Mouse (Mus musculus): Measurements from ENCODE around the gene Adam1b. TPM values are rescaled to one million over a fixed set of nuclear protein-coding genes. Genes with fewer than 3 reads are reported as not detected.
"Not testable (repeated sequence)": the region's sequence is repeated elsewhere in the genome, so short reads cannot be mapped to it uniquely, and the experiment has no call there.

Gene Adam1b
- polyA plus RNA-seq, 1 experiment from 2014 or later, result not detected

DNA sequence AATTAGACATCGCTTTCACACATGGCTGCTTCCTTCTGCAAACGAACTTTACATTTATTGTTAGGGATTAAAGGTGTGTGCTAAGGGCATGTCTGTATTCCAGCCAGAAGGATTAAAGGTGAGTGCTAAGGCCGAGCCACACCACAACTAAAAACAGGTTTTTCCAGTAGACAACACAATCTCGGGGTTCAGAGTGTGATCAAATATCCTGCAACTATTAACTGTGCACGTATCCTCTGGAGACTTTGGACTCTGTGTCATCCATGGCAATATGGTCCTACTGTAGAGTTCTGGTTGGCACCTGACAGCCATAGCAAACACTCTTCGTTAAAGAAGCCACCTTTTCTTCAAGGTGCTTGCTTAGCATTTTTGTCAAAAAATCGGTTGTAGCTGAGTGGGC lies 6.8 kb upstream of the Adam1b start:
- H3K4me1 ChIP-seq (ENCODE audit: control insufficient read depth, insufficient read depth, low read depth, low read length), result no peaks in the 10 kb centered on the region

DNA sequence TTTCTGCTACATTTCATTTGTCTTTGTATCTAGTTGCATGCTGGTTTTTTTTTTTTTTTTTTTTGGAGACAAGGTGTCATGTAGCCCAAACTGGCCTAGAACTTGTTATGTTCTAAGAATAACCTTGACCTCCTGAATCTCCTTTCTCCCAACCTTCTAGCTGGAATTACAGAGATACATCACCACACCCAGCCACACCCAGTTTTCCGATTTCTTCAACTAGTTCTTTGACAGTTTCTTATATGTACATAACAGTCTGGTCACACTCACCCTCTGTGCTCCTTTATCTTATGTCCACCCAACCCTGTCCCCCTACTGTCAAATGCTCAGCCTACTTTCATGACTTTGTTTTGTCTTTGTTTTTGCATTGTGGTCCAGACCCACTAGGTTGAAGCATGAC lies 3.6 kb upstream of the Adam1b start:
- WGBS, result 98% methylated on average over 1 of the region's 1 CpGs
- Histone ChIP-seq H3K4me1 (ENCODE audit: control insufficient read depth, insufficient read depth, low read depth, low read length) (no peaks in the 10 kb centered on the region), H3K4me2 (ENCODE audit: low read length) (no peak overlapping the region), H3K36me3 (ENCODE audit: control insufficient read depth, insufficient read depth, low read length) (no peaks in the 10 kb centered on the region), H3K9me3 (ENCODE audit: control insufficient read depth, low read length) (no peaks in the 10 kb centered on the region), H3K4me3 (ENCODE audit: low read length) (no peak overlapping the region), H3K27me3 (replicated peaks; ENCODE audit: control insufficient read depth, insufficient read depth, low read length) (no peaks in the 10 kb centered on the region), H3K27ac (ENCODE audit: low read depth, low read length) (no peak overlapping the region), H3K9ac (ENCODE audit: low read depth, low read length) (no peak overlapping the region)
- no peak for ATAC-seq

More for the DNA sequence above, 6.8 kb upstream of the Adam1b start:
- Histone ChIP-seq H3K4me3 (ENCODE audit: low read length) (no peak overlapping the region), H3K27ac (ENCODE audit: low read depth, low read length) (no peak overlapping the region), H3K9me3 (ENCODE audit: control insufficient read depth, low read length) (no peaks in the 10 kb centered on the region), H3K4me2 (ENCODE audit: low read length) (no peak overlapping the region), H3K9ac (ENCODE audit: low read depth, low read length) (no peak overlapping the region), H3K27me3 (replicated peaks; ENCODE audit: control insufficient read depth, insufficient read depth, low read length) (no peaks in the 10 kb centered on the region), H3K36me3 (ENCODE audit: control insufficient read depth, insufficient read depth, low read length) (no peaks in the 10 kb centered on the region)
- 83% methylated on average over 7 of the region's 7 CpGs for WGBS
- no peak for ATAC-seq

GRCm38 (mm10) chr5:121501424-121501996 lies 1.7 kb downstream of the Adam1b start:
- not testable (repeated sequence) for H3K27ac ChIP-seq (ENCODE audit: low read depth, low read length); H3K27me3 ChIP-seq (replicated peaks; ENCODE audit: control insufficient read depth, insufficient read depth, low read length); H3K36me3 ChIP-seq (ENCODE audit: control insufficient read depth, insufficient read depth, low read length); H3K4me1 ChIP-seq (ENCODE audit: control insufficient read depth, insufficient read depth, low read depth, low read length); H3K9ac ChIP-seq (ENCODE audit: low read depth, low read length); ATAC-seq; H3K4me2 ChIP-seq (ENCODE audit: low read length); H3K9me3 ChIP-seq (ENCODE audit: control insufficient read depth, low read length); H3K4me3 ChIP-seq (ENCODE audit: low read length)
- WGBS, result 82% methylated on average over 10 of the region's 17 CpGs

DNA sequence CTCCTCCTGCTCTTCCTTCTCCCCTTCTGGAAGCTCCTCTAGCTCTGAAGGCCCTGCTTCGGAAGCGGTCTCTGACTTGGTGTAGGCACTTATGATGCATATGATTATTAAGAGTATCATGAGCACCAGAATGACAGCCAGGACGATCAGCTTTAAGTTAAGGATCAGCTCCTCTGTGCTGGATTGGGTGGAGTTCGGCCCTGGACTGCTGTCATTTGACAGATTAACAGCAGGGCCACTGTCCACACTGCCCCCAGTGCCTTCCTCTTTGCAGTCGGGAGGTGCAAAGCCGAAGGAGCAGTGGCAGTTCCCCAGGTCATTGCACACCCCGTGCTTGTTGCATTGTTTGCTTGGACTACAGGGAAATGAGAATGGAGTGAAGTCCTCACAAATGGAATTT lies 2.5 kb downstream of the Adam1b start:
- 69% methylated on average over 7 of the region's 7 CpGs for WGBS
- Histone ChIP-seq H3K4me3 (ENCODE audit: low read length) (no peak overlapping the region), H3K36me3 (ENCODE audit: control insufficient read depth, insufficient read depth, low read length) (no peaks in the 10 kb centered on the region), H3K9ac (ENCODE audit: low read depth, low read length) (no peak overlapping the region), H3K27ac (ENCODE audit: low read depth, low read length) (no peak overlapping the region), H3K4me1 (ENCODE audit: control insufficient read depth, insufficient read depth, low read depth, low read length) (no peaks in the 10 kb centered on the region), H3K4me2 (ENCODE audit: low read length) (no peak overlapping the region), H3K9me3 (ENCODE audit: control insufficient read depth, low read length) (no peaks in the 10 kb centered on the region), H3K27me3 (replicated peaks; ENCODE audit: control insufficient read depth, insufficient read depth, low read length) (no peaks in the 10 kb centered on the region)
- no peak for ATAC-seq

GRCm38 (mm10) chr5:121493305-121493704 lies 9.9 kb downstream of the Adam1b start:
- Histone ChIP-seq H3K27me3 (replicated peaks; ENCODE audit: control insufficient read depth, insufficient read depth, low read length) (no peaks in the 10 kb centered on the region), H3K4me2 (ENCODE audit: low read length) (no peak overlapping the region), H3K4me1 (ENCODE audit: control insufficient read depth, insufficient read depth, low read depth, low read length) (no peaks in the 10 kb centered on the region), H3K4me3 (ENCODE audit: low read length) (no peak overlapping the region), H3K9me3 (ENCODE audit: control insufficient read depth, low read length) (no peaks in the 10 kb centered on the region), H3K27ac (ENCODE audit: low read depth, low read length) (no peak overlapping the region), H3K9ac (ENCODE audit: low read depth, low read length) (no peak overlapping the region), H3K36me3 (ENCODE audit: control insufficient read depth, insufficient read depth, low read length) (no peaks in the 10 kb centered on the region)
- 75% methylated on average over 8 of the region's 8 CpGs for WGBS
- ATAC-seq, result no peak

- no peak for ATAC-seq
Measured at GRCm38 (mm10) chr5:121484801-121485200, 18.4 kb downstream of the Adam1b start.

DNA sequence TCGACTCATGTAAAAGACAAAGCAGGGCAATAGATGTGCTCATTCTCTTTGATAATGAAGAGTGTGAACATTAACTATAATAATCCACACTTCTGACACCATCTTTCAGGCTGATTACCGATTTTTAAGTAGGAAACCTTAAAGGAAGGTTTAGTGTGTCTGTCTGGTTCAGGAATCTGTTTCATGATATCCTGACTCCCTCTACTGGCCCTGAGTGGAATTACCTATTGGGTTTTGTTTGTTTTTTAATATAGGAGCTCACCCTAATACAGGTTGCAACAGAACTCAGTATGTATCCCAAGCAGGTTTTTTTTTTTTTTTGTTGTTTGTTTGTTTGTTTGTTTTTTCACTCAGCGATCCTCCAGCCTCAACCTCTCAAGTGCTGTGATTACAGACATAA lies 25.6 kb downstream of the Adam1b start:
- no peak overlapping the region for H3K27ac ChIP-seq (ENCODE audit: low read depth, low read length)
- no peaks in the 10 kb centered on the region for H3K27me3 ChIP-seq (replicated peaks; ENCODE audit: control insufficient read depth, insufficient read depth, low read length)
- ATAC-seq, result no peak
- no peak overlapping the region for H3K9ac ChIP-seq (ENCODE audit: low read depth, low read length)
- 32% methylated on average over 3 of the region's 3 CpGs for WGBS
- H3K4me2 ChIP-seq (ENCODE audit: low read length), result no peak overlapping the region
- H3K4me3 ChIP-seq (ENCODE audit: low read length), result no peak overlapping the region
- H3K36me3 ChIP-seq (ENCODE audit: control insufficient read depth, insufficient read depth, low read length), result no peaks in the 10 kb centered on the region
- no peaks in the 10 kb centered on the region for H3K4me1 ChIP-seq (ENCODE audit: control insufficient read depth, insufficient read depth, low read depth, low read length)
- H3K9me3 ChIP-seq (ENCODE audit: control insufficient read depth, low read length), result no peaks in the 10 kb centered on the region

More at GRCm38 (mm10) chr5:121484801-121485200, 18.4 kb downstream of the Adam1b start:
- Histone ChIP-seq H3K27me3 (replicated peaks; ENCODE audit: control insufficient read depth, insufficient read depth, low read length) (no peaks in the 10 kb centered on the region), H3K9me3 (ENCODE audit: control insufficient read depth, low read length) (no peaks in the 10 kb centered on the region), H3K36me3 (ENCODE audit: control insufficient read depth, insufficient read depth, low read length) (no peaks in the 10 kb centered on the region), H3K9ac (ENCODE audit: low read depth, low read length) (no peak overlapping the region), H3K27ac (ENCODE audit: low read depth, low read length) (no peak overlapping the region), H3K4me1 (ENCODE audit: control insufficient read depth, insufficient read depth, low read depth, low read length) (no peaks in the 10 kb centered on the region), H3K4me2 (ENCODE audit: low read length) (no peak overlapping the region), H3K4me3 (ENCODE audit: low read length) (no peak overlapping the region)
- WGBS, result 85% methylated on average over 5 of the region's 5 CpGs

DNA sequence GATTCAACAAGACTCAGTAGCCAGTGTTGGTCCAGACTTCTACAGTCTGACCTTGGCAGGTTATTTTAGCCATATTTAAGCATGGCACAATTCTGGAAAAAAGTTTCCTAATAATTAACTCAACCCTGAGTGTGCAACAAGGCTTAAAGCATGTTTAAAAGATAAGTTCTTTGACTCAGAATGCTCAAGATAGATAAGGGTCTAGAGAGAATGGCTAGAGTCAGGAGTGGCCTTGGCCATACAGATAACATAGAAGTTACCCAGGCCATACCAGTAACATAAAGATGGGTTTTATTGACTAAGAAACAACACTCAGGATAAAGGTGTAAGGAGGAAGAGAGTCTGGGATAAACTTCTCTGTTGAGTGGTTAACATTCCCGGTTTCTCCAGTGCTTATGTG lies 27.2 kb downstream of the Adam1b start:
- WGBS, result 100% methylated on average over 1 of the region's 1 CpGs
- Histone ChIP-seq H3K27me3 (replicated peaks; ENCODE audit: control insufficient read depth, insufficient read depth, low read length) (no peaks in the 10 kb centered on the region), H3K4me3 (ENCODE audit: low read length) (no peak overlapping the region), H3K36me3 (ENCODE audit: control insufficient read depth, insufficient read depth, low read length) (no peaks in the 10 kb centered on the region), H3K9me3 (ENCODE audit: control insufficient read depth, low read length) (no peaks in the 10 kb centered on the region), H3K27ac (ENCODE audit: low read depth, low read length) (no peak overlapping the region), H3K4me2 (ENCODE audit: low read length) (no peak overlapping the region), H3K4me1 (ENCODE audit: control insufficient read depth, insufficient read depth, low read depth, low read length) (no peaks in the 10 kb centered on the region), H3K9ac (ENCODE audit: low read depth, low read length) (no peak overlapping the region)
- ATAC-seq, result no peak

- WGBS, result 82% methylated on average over 7 of the region's 7 CpGs
Measured at GRCm38 (mm10) chr5:121474610-121475009, 28.6 kb downstream of the Adam1b start.

GRCm38 (mm10) chr5:121472411-121472810 lies 30.8 kb downstream of the Adam1b start:
- Histone ChIP-seq H3K4me2 (ENCODE audit: low read length) (no peak overlapping the region), H3K4me3 (ENCODE audit: low read length) (no peak overlapping the region), H3K4me1 (ENCODE audit: control insufficient read depth, insufficient read depth, low read depth, low read length) (no peaks in the 10 kb centered on the region), H3K9me3 (ENCODE audit: control insufficient read depth, low read length) (no peaks in the 10 kb centered on the region), H3K27me3 (replicated peaks; ENCODE audit: control insufficient read depth, insufficient read depth, low read length) (no peaks in the 10 kb centered on the region), H3K9ac (ENCODE audit: low read depth, low read length) (no peak overlapping the region), H3K27ac (ENCODE audit: low read depth, low read length) (no peak overlapping the region), H3K36me3 (ENCODE audit: control insufficient read depth, insufficient read depth, low read length) (no peaks in the 10 kb centered on the region)
- 89% methylated on average over 2 of the region's 2 CpGs for WGBS
- ATAC-seq, result no peak

More at GRCm38 (mm10) chr5:121474610-121475009, 28.6 kb downstream of the Adam1b start:
- Histone ChIP-seq H3K27ac (ENCODE audit: low read depth, low read length) (no peak overlapping the region), H3K4me3 (ENCODE audit: low read length) (no peak overlapping the region), H3K4me2 (ENCODE audit: low read length) (no peak overlapping the region), H3K36me3 (ENCODE audit: control insufficient read depth, insufficient read depth, low read length) (no peaks in the 10 kb centered on the region), H3K4me1 (ENCODE audit: control insufficient read depth, insufficient read depth, low read depth, low read length) (no peaks in the 10 kb centered on the region), H3K27me3 (replicated peaks; ENCODE audit: control insufficient read depth, insufficient read depth, low read length) (no peaks in the 10 kb centered on the region), H3K9ac (ENCODE audit: low read depth, low read length) (no peak overlapping the region), H3K9me3 (ENCODE audit: control insufficient read depth, low read length) (no peaks in the 10 kb centered on the region)
- ATAC-seq, result no peak

Measured in hindbrain, embryonic 16.5 days (tissue).